Mouse (Mus musculus) Patski (cell line): ENCODE data around the gene Dcaf4. TPM values are rescaled to one million over a fixed set of nuclear protein-coding genes. Genes with fewer than 3 reads are reported as not detected.

Experiments used
- ATAC-seq: fragments of 100-300 bp; one replicate; pipeline ENCODE4 v1.8.0; 2021
- CTCF ChIA-PET: fragments of 350-600 bp; sonication (Branson Sonifier 250); formaldehyde crosslinking; loops from one replicate; lab custom pipeline; 2022; ENCODE audit warnings: inconsistent platforms; lab: Charles Lee
- POLR2A ChIA-PET: fragments of 350-600 bp; sonication (Branson Sonifier 250); formaldehyde crosslinking; loops from one replicate; lab custom pipeline; 2022; ENCODE audit warnings: antibody characterized with exemption, inconsistent platforms; lab: Charles Lee
- DNase-seq: peaks from one replicate; pipeline ENCODE4 v3.0.0-alpha.2; 2011; ENCODE audit warnings: low read depth, low spot score
- H3K27me3 ChIP-seq: fragments of 371-371 bp; one replicate; pipeline ENCODE4 v1.5.1; 2021
- CTCF ChIP-seq: fragments of 100-300 bp; IDR thresholded peaks from one replicate; pipeline ENCODE4 v1.5.1; 2021
- in situ Hi-C: fragments of 300-500 bp; cut with MboI; formaldehyde crosslinking; loops from 3 replicates; pipeline ENCODE4 v1.11.1; 2018; ENCODE audit warnings: low pct_unique_long_range_greater_than_20kb, mixed read lengths
- polyA plus RNA-seq: library from polyadenylated mRNA; unstranded; gene quantifications from one replicate; pipeline ENCODE4 v1.2.3, GENCODE M21; 2021

Dcaf4 gene
- polyA plus RNA-seq, 1 experiment from 2014 or later = 15.0 TPM

GRCm38 (mm10) chr12:83543997-83544396 is 23.7 kb downstream of the Dcaf4 start:
- no peaks in the 10 kb centered on the region for H3K27me3 ChIP-seq
- DNase-seq = no peak
- in situ Hi-C loops = no loop called here
- no peak for ATAC-seq
- TF ChIP-seq CTCF = no peak
- ChIA-PET POLR2A (interaction anchor here (0.9 kb wide), 1 partner anchor 15 kb away, joined by 4 read pairs; no protein-coding TSS in a partner anchor), CTCF (interaction anchor here (1.3 kb wide), 1 partner anchor 8 kb away, joined by 5 read pairs; no protein-coding TSS in a partner anchor)

GRCm38 (mm10) chr12:83544791-83545190 is 24.5 kb downstream of the Dcaf4 start:
- ATAC-seq (no peak), DNase-seq (no peak)
- CTCF ChIA-PET = interaction anchor here (1.3 kb wide), 1 partner anchor 9 kb away, joined by 5 read pairs; no protein-coding TSS in a partner anchor
- POLR2A ChIA-PET = interaction anchor here (0.6 to 0.9 kb wide), 2 partner anchors 14 to 19 kb away, joined by 4 to 5 read pairs; no protein-coding TSS in a partner anchor
- TF ChIP-seq CTCF = no peak
- no peaks in the 10 kb centered on the region for H3K27me3 ChIP-seq
- in situ Hi-C loops = no loop called here

- ChIA-PET CTCF (no interaction called here), POLR2A (no interaction called here)
- no peak for ATAC-seq
- no peak for DNase-seq
- no peak for TF ChIP-seq CTCF
- in situ Hi-C loops = no loop called here
- no peaks in the 10 kb centered on the region for H3K27me3 ChIP-seq
Observed at GRCm38 (mm10) chr12:83551305-83551704, 31.0 kb downstream of the Dcaf4 start.

- H3K27me3 ChIP-seq = no peaks in the 10 kb centered on the region
- no peak for TF ChIP-seq CTCF
- ChIA-PET POLR2A (no interaction called here), CTCF (no interaction called here)
- ATAC-seq (no peak), DNase-seq (no peak)
- in situ Hi-C loops = no loop called here
Observed at GRCm38 (mm10) chr12:83553816-83554215, 33.5 kb downstream of the Dcaf4 start.

- in situ Hi-C loops = no loop called here
- TF ChIP-seq CTCF = no peak
- H3K27me3 ChIP-seq = no peaks in the 10 kb centered on the region
- DNase-seq (no peak), ATAC-seq (no peak)
- POLR2A ChIA-PET = no interaction called here
- CTCF ChIA-PET = interaction anchor here (0.9 kb wide), 1 partner anchor 19 kb away, joined by 3 read pairs; no protein-coding TSS in a partner anchor
Observed at GRCm38 (mm10) chr12:83555605-83556004, 35.3 kb downstream of the Dcaf4 start.

GRCm38 (mm10) chr12:83558496-83558895 is 38.2 kb downstream of the Dcaf4 start:
- CTCF ChIA-PET = no interaction called here
- POLR2A ChIA-PET = interaction anchor here (1.0 kb wide), 1 partner anchor 14 kb away, joined by 4 read pairs; no protein-coding TSS in a partner anchor
- no peak for TF ChIP-seq CTCF
- no peaks in the 10 kb centered on the region for H3K27me3 ChIP-seq
- in situ Hi-C loops = no loop called here
- ATAC-seq (no peak), DNase-seq (no peak)

GRCm38 (mm10) chr12:83560189-83560588 is 39.9 kb downstream of the Dcaf4 start:
- TF ChIP-seq CTCF = no peak
- ChIA-PET POLR2A (interaction anchor here (0.7 kb wide), 1 partner anchor 11 kb away, joined by 3 read pairs; no protein-coding TSS in a partner anchor), CTCF (no interaction called here)
- in situ Hi-C loops = no loop called here
- no peak for DNase-seq
- no peak for ATAC-seq
- H3K27me3 ChIP-seq = no peaks in the 10 kb centered on the region

GRCm38 (mm10) chr12:83562589-83562988 is 42.3 kb downstream of the Dcaf4 start:
- H3K27me3 ChIP-seq = no peaks in the 10 kb centered on the region
- ChIA-PET POLR2A (no interaction called here), CTCF (no interaction called here)
- DNase-seq (no peak), ATAC-seq (no peak)
- in situ Hi-C loops = no loop called here
- TF ChIP-seq CTCF = no peak

GRCm38 (mm10) chr12:83569866-83570265 is 49.6 kb downstream of the Dcaf4 start:
- ChIA-PET CTCF (no interaction called here), POLR2A (no interaction called here)
- DNase-seq = no peak
- in situ Hi-C loops = no loop called here
- H3K27me3 ChIP-seq = no peaks in the 10 kb centered on the region
- ATAC-seq = no peak
- no peak for TF ChIP-seq CTCF

- DNase-seq (no peak), ATAC-seq (no peak)
- ChIA-PET CTCF (no interaction called here), POLR2A (no interaction called here)
- H3K27me3 ChIP-seq = no peaks in the 10 kb centered on the region
- in situ Hi-C loops = no loop called here
- no peak for TF ChIP-seq CTCF
Observed at GRCm38 (mm10) chr12:83572717-83573116, 52.5 kb downstream of the Dcaf4 start.

- DNase-seq (no peak), ATAC-seq (no peak)
- in situ Hi-C loops = no loop called here
- POLR2A ChIA-PET = no interaction called here
- no peak for TF ChIP-seq CTCF
- no peaks in the 10 kb centered on the region for H3K27me3 ChIP-seq
- CTCF ChIA-PET = interaction anchor here (0.7 kb wide), 1 partner anchor 85 kb away, joined by 3 read pairs; no protein-coding TSS in a partner anchor
Observed at GRCm38 (mm10) chr12:83577445-83577844, 57.2 kb downstream of the Dcaf4 start.
